Mouse (Mus musculus) C2C12 (cell line): ENCODE measurements around the gene Camta1.

ENCODE experiments used
- CEBPB ChIP-seq: IDR thresholded peaks from one replicate; pipeline ENCODE4 v1.6.1; 2011; ENCODE audit warnings: low read depth, mild to moderate bottlenecking, control low read depth, moderate library complexity
- CTCF ChIP-seq: IDR thresholded peaks from one replicate; pipeline ENCODE4 v1.5.1; 2011; ENCODE audit not compliant: control insufficient read depth, insufficient read depth, insufficient read length
- FOSL1 ChIP-seq: IDR thresholded peaks from one replicate; pipeline ENCODE4 v1.8.0; 2011; ENCODE audit warnings: mild to moderate bottlenecking, low read length; ENCODE audit not compliant: poor library complexity, insufficient read depth, severe bottlenecking
- MAX ChIP-seq: IDR thresholded peaks from one replicate; pipeline ENCODE4 v1.6.1; 2011; ENCODE audit warnings: mild to moderate bottlenecking, control low read depth
- MYOD1 ChIP-seq: IDR thresholded peaks from one replicate; pipeline ENCODE4 v1.6.1; 2011; ENCODE audit warnings: low read depth; ENCODE audit not compliant: control insufficient read depth, insufficient read length
- MYOG ChIP-seq: IDR thresholded peaks from one replicate; pipeline ENCODE4 v1.6.1; 2011; ENCODE audit not compliant: control insufficient read depth, insufficient read length; ENCODE audit errors: extremely low read depth
- USF1 ChIP-seq: IDR thresholded peaks from one replicate; pipeline ENCODE4 v1.6.1; 2011; ENCODE audit warnings: low read depth, mild to moderate bottlenecking, control low read depth, moderate library complexity

GRCm38 (mm10) chr4:151448341-151448740 is 413.3 kb downstream of the Camta1 start:
- no peak for TF ChIP-seq CTCF
- no peak for TF ChIP-seq MAX
- no peak for TF ChIP-seq MYOG
- no peak for TF ChIP-seq FOSL1
- no peak for TF ChIP-seq MYOD1
- no peak for TF ChIP-seq USF1
- no peak for TF ChIP-seq CEBPB
